Mouse (Mus musculus): ENCODE measurements around the gene Smarce1.
A peak's percentile ranks its signal among the peaks of the same experiment; 100 is the strongest.

The Smarce1 gene

DNA sequence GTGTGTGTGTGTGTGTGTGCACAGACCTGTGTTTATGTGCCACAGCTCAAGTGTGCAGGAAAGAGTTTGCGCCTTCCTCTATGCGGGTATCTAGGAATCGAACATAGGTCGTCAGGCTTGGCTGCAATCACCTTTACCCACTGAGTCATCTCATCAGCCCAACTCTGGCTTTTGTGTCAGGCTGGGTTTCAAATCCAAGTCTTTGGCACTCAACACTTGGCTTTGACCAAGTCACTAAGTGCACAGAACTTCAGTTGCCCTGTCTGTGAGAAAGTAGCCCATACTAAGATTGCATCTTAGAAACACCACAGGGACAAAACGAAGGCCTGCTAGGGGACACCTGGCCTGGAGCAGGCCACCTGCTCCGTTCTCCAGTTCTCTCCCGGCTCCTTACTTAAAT is 63.2 kb downstream of the Smarce1 start:
- DNase-seq = no peak

DNA sequence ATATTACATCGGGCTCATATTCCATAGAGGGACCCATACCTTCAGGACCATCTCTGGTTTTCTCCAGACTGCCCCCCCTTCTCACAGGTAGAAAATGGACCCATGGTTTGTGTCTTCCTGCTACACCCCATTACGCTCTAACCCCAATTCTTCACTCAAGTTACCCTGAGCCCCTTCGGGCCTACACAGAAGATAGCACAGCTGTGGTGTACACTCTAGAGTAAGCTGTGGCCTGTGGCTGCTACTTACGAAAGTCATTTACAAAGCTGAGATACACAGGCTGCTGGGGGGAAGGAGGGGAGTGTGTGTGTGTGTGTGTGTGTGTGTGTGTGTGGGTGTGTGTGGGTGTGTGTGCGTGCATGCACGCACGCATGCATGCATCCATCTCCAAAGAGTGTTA is 64.6 kb downstream of the Smarce1 start:
- DNase-seq = no peak

DNA sequence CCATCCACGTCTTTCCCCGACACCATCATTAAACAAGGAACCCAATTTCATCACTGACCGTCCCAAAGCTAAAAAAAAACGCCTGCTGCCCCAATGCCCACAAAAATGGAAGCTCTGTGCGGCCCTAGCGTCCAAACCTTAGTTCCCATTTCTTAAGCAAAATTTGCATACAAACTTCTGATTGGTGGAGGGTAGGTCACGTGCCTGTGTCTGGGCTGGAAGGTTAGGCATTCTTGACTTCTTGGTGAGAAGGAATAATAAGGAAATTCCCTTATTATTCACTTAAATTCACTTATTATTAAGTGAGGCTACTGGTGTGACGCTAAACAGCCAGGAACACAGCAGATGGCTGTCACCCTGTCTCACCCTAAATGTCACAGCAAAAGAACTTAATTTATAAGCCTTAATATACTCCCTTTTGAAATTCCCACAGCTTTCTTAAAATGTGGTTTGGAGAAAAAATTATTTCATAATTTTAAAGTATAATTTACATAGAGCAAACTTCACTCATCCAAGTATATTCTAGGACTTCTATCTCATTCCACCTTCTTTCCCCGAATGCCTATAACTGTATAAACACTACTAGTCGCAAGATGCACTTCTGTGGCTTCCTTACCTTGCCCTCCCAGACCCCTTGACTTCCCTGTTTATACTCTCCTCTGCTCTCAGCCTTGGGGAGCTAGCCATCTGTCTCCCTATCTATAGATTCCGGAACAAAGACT is 65.6 kb downstream of the Smarce1 start:
- no peak for DNase-seq

DNA sequence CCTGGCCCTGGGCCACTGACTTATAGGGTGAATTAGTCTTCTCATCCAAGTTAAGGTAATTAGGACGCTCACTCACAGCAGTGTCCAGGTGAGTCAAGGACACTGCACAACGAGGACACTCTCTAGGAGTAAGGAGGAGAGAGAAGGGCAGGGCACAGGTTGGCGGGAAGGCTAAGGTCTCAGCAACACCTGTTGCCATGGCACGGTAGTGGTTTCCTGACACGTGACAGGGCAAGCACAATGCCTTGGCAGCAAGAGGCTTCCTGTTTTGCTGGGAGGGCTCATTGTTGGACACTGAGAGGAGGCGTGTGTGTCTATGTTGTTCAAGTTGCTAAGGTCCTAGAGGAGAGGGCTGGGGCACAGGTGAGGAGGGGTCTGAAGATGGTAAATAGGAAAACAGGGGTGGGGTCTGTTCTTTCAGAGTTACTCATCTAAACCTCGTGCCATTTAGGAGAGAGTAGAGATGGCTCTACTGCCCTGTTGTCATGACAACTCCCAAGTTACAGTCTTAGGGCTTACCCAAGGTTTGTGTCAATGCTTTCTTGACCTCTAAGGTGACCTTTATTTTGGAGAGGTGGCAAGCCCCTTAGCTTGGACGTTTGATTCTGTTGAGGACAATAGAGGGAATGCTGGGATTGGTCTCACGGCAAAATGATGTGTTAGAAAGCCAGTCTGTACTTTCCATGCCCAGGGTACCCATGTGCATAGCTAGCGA is 67.7 kb downstream of the Smarce1 start:
- DNase-seq = peak in 1 of 2 experiments; percentile 15

DNA sequence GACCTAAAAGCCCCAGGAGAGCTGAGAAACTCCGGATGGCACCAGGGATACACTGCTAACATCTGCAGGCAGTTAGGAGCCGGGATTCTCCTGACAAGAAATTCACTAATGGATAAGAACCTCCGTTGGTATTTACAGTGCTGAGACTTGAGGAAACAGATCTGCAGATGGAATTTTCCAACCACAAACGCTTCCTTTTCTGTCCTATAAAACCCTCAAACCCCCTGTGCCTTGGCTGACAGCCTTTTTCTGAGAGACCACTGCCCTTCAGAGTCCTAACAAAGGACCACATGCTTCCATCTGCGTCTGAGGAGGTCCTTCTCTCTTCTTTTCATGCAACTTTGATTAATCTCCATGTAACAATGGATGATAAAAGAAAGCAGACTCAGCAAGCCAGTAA is 69.2 kb downstream of the Smarce1 start:
- DNase-seq = no peak

DNA sequence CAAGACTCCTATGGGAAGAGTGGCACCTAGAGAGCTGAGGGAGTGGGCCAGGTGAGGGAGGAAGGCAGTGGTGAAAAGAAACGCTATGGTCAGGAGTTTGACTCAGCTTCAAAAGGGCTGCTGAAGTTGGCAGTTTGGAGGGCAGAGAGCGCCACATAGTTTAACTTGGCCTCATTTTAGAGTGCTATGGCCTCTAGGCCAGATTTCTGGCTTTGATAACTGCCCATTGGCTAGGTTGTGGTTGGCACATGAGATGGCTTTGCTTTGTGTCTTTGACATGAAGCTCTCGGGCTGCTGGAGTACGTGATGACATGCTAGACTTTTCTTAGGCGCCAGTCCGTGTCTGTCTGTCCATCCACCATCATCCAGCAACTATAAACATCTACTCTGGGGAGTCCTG is 70.6 kb downstream of the Smarce1 start:
- DNase-seq = no peak

Data from kidney, postnatal 36 days (tissue).